Mouse (Mus musculus) bone marrow, adult 2 months (tissue): ENCODE results near the gene Trpm6. TPM values are rescaled to one million over a fixed set of nuclear protein-coding genes. Genes with fewer than 3 reads are reported as not detected.

Experiments used
- H3K27ac ChIP-seq: fragments of 200-500 bp; 2 replicates; pipeline ENCODE4 v1.5.1; 2012; ENCODE audit warnings: low read depth, mild to moderate bottlenecking, control low read depth, inconsistent platforms, low read length; ENCODE audit not compliant: control insufficient read depth, poor library complexity, insufficient read depth
- H3K4me1 ChIP-seq: fragments of 200-500 bp; 2 replicates; pipeline ENCODE4 v1.6.1; 2011; ENCODE audit warnings: low read length; ENCODE audit not compliant: control insufficient read depth, insufficient read depth
- H3K4me3 ChIP-seq: fragments of 200-500 bp; replicated peaks from 2 replicates; pipeline ENCODE3; 2011; ENCODE audit warnings: mild to moderate bottlenecking, low read depth, low read length, control low read depth; ENCODE audit not compliant: control insufficient read depth
- CTCF ChIP-seq: fragments of 200-500 bp; IDR thresholded peaks from 2 replicates; pipeline ENCODE4 v1.5.1; 2011; ENCODE audit warnings: low read length, control low read depth; ENCODE audit not compliant: control insufficient read depth, insufficient read depth
- POLR2A ChIP-seq: fragments of 200-500 bp; IDR thresholded peaks from 2 replicates; pipeline ENCODE4 v1.6.1; 2011; ENCODE audit warnings: low read depth, mild to moderate bottlenecking, control low read depth, low read length, borderline replicate concordance; ENCODE audit not compliant: control insufficient read depth
- WGBS: fragments of 180-500 bp; shearing (Covaris S2); methylation state at CpG from one replicate; pipeline ENCODE4 v1.1.7; 2018; 5-methylcytosine and 5-hydroxymethylcytosine counted together
- polyA plus RNA-seq: library from polyadenylated mRNA; stranded (reverse); fragments of >200 nt; gene quantifications from 2 replicates; pipeline ENCODE4 v1.2.4, GENCODE M21; 2011; ENCODE audit warnings: low replicate concordance; ENCODE audit not compliant: missing spikeins, insufficient read depth, insufficient read length

Gene Trpm6
- polyA plus RNA-seq, 1 experiment, result not detected

GRCm38 (mm10) chr19:18799646-18800045 lies 49.9 kb downstream of the Trpm6 start:
- no peak overlapping the region for H3K27ac ChIP-seq
- TF ChIP-seq CTCF (no peak), POLR2A (no peak)
- no peaks in the 10 kb centered on the region for H3K4me1 ChIP-seq
- 72% methylated on average over 1 of the region's 1 CpGs for WGBS
- no peak overlapping the region for H3K4me3 ChIP-seq

- Histone ChIP-seq H3K4me1 (no peaks in the 10 kb centered on the region), H3K4me3 (no peak overlapping the region), H3K27ac (no peak overlapping the region)
- WGBS, result 71% methylated on average over 3 of the region's 3 CpGs
- TF ChIP-seq POLR2A (no peak), CTCF (no peak)
Observed at GRCm38 (mm10) chr19:18811264-18811663, 61.5 kb downstream of the Trpm6 start.

DNA sequence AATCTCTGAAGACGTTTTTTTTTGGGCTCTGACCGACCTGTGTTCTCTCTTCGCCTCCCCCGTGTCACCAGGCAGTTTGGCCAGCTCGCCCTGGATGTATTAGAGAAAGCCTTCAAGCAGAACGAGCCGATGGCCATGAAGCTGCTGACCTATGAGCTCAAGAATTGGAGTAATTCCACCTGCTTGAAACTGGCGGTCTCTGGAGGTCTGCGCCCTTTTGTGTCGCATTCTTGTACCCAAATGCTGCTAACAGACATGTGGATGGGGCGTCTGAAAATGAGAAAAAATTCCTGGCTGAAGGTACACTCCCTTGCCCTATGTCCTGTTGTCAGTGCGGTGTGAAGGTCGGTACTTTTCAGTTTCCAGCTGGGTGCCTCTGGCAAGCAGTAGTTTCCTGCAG lies 65.4 kb downstream of the Trpm6 start:
- Histone ChIP-seq H3K27ac (no peak overlapping the region), H3K4me1 (no peaks in the 10 kb centered on the region), H3K4me3 (no peak overlapping the region)
- TF ChIP-seq POLR2A, result no peak
- no peak for TF ChIP-seq CTCF
- WGBS, result 79% methylated on average over 13 of the region's 13 CpGs

- Histone ChIP-seq H3K4me3 (no peak overlapping the region), H3K27ac (no peak overlapping the region), H3K4me1 (no peaks in the 10 kb centered on the region)
- WGBS, result 76% methylated on average over 2 of the region's 2 CpGs
- TF ChIP-seq POLR2A (no peak), CTCF (no peak)
Observed at GRCm38 (mm10) chr19:18817425-18817824, 67.6 kb downstream of the Trpm6 start.

GRCm38 (mm10) chr19:18828601-18829000 lies 78.8 kb downstream of the Trpm6 start:
- no peak overlapping the region for H3K4me3 ChIP-seq
- TF ChIP-seq POLR2A (no peak), CTCF (no peak)
- no peaks in the 10 kb centered on the region for H3K4me1 ChIP-seq
- 60% methylated on average over 2 of the region's 2 CpGs for WGBS
- no peak overlapping the region for H3K27ac ChIP-seq

GRCm38 (mm10) chr19:18831196-18831595 lies 81.4 kb downstream of the Trpm6 start:
- WGBS, result 70% methylated on average over 3 of the region's 3 CpGs
- no peak overlapping the region for H3K4me3 ChIP-seq
- H3K27ac ChIP-seq, result no peak overlapping the region
- TF ChIP-seq POLR2A, result no peak
- no peak for TF ChIP-seq CTCF
- no peaks in the 10 kb centered on the region for H3K4me1 ChIP-seq

DNA sequence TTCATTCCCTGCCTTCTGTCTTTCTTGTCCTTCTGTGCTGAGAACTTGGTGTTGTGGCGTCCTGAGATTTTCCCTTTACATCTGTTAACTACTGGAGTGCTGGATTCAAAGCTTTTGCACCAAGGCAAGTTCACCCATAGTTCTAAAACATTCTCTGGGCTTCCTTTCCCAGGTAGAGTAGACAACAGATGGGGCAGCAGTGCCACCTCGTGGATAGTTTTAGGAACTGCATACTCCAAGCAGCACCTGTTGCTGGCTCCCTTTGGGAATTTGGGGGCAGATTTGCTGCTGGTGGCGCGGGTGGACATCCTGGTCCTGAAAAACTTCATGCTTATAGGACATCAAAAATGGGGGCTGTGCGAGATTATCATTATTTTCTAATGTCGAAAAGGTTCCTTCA lies 85.2 kb downstream of the Trpm6 start:
- 9% methylated on average over 6 of the region's 6 CpGs for WGBS
- Histone ChIP-seq H3K27ac (no peak overlapping the region), H3K4me3 (no peak overlapping the region), H3K4me1 (no peaks in the 10 kb centered on the region)
- TF ChIP-seq CTCF (peak; percentile 59), POLR2A (no peak)

DNA sequence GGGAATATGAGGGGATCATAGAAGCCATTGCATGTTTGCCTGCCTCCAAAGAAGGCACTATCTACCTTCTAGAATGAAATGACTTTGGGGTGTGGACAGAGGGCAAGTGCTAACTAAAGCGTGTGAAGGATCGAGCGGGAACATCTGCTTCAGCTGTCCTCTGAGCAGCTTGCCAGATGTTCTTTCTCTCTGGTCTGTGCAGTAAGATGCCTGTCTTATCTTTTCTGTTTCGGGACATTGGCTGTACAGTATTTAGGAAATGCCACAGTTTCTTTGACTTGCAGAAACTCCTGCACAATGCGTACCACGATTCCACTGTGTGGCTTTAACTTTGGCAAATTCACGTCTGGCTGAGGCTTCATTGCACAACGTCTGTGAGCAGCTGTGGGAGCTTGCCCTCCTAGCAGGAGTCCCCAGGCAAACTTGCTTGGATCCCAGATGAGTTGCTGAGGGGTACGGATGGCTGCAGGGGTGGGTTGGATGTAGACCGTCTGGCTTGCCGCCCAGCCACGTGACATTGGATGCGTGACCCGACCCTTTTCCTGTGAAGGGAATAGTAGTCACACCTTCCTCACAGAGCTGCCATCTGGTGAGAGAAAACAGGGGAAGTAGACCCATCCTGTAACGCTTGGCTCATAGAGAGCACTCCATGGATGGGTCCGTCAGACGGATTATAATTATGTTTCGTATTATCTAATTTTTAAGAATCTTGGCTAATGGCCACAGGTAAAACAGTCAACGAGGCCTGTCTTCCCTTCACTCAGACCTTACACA lies 92.2 kb downstream of the Trpm6 start:
- no peak overlapping the region for H3K27ac ChIP-seq
- no peak overlapping the region for H3K4me3 ChIP-seq
- no peak for TF ChIP-seq POLR2A
- TF ChIP-seq CTCF, result no peak
- WGBS, result 75% methylated on average over 19 of the region's 19 CpGs
- H3K4me1 ChIP-seq, result no peaks in the 10 kb centered on the region

GRCm38 (mm10) chr19:18842626-18843025 lies 92.8 kb downstream of the Trpm6 start:
- WGBS, result 83% methylated on average over 11 of the region's 11 CpGs
- H3K4me3 ChIP-seq, result no peak overlapping the region
- TF ChIP-seq POLR2A, result no peak

More at GRCm38 (mm10) chr19:18842626-18843025, 92.8 kb downstream of the Trpm6 start:
- Histone ChIP-seq H3K4me1 (no peaks in the 10 kb centered on the region), H3K27ac (no peak overlapping the region)
